Mouse (Mus musculus) CH12F3 (cell line): ENCODE measurements at regions not wholly inside any gene's neighbourhood (a gene's known extent, or its start where the extent isn't known, plus 50 kb on each side); places are given as distances from the start of the nearest gene placed in this dataset.

Source experiments
- in situ Hi-C: fragments of 300-500 bp; cut with MboI; formaldehyde crosslinking; loops from 2 replicates; pipeline ENCODE4 v1.14.3; 2020; ENCODE audit warnings: low sequenced_read_pairs

GRCm38 (mm10) chr9:101404441-101405081 is 153.0 kb upstream of the Ppp2r3a start:
- in situ Hi-C loops = no loop called here

- in situ Hi-C loops = no loop called here
Measured at GRCm38 (mm10) chr9:101404034-101404433, 152.4 kb upstream of the Ppp2r3a start.

GRCm38 (mm10) chr9:101402544-101403194 is 151.1 kb upstream of the Ppp2r3a start:
- in situ Hi-C loops = no loop called here

GRCm38 (mm10) chr9:101401416-101401815 is 149.8 kb upstream of the Ppp2r3a start:
- in situ Hi-C loops = no loop called here

- in situ Hi-C loops = no loop called here
Measured at GRCm38 (mm10) chr9:101398858-101399257, 147.3 kb upstream of the Ppp2r3a start.

GRCm38 (mm10) chr9:101369380-101369779 is 117.8 kb upstream of the Ppp2r3a start:
- in situ Hi-C loops = no loop called here

- in situ Hi-C loops = no loop called here
Measured at GRCm38 (mm10) chr9:101356607-101357006, 105.0 kb upstream of the Ppp2r3a start.

- in situ Hi-C loops = no loop called here
Measured at GRCm38 (mm10) chr9:101348771-101349170, 97.2 kb upstream of the Ppp2r3a start.

- in situ Hi-C loops = no loop called here
Measured at GRCm38 (mm10) chr9:101342887-101343286, 91.3 kb upstream of the Ppp2r3a start.

GRCm38 (mm10) chr9:101340796-101341465 is 89.3 kb upstream of the Ppp2r3a start:
- in situ Hi-C loops = no loop called here

- in situ Hi-C loops = no loop called here
Measured at GRCm38 (mm10) chr9:101329032-101329824, 77.6 kb upstream of the Ppp2r3a start.

GRCm38 (mm10) chr9:101326961-101327360 is 75.4 kb upstream of the Ppp2r3a start:
- in situ Hi-C loops = no loop called here

GRCm38 (mm10) chr9:101314036-101314435 is 62.4 kb upstream of the Ppp2r3a start:
- in situ Hi-C loops = loop anchor here (25.0 kb wide), 1 partner anchor 1223 kb away; no protein-coding TSS in a partner anchor

GRCm38 (mm10) chr9:101306408-101306935 is 54.9 kb upstream of the Ppp2r3a start:
- in situ Hi-C loops = loop anchor here (25.0 kb wide), 1 partner anchor 1231 kb away; no protein-coding TSS in a partner anchor

- in situ Hi-C loops = loop anchor here (25.0 kb wide), 1 partner anchor 1232 kb away; no protein-coding TSS in a partner anchor
Measured at GRCm38 (mm10) chr9:101305730-101306129, 54.1 kb upstream of the Ppp2r3a start.
